Mouse (Mus musculus): ENCODE data around the gene Syn3.
"Not testable (repeated sequence)": the region's sequence is repeated elsewhere in the genome, so short reads cannot be mapped to it uniquely, and the experiment has no call there.

The Syn3 gene

GRCm38 (mm10) chr10:86416806-86417205 is 81.9 kb downstream of the Syn3 start:
- no peak for DNase-seq

DNA sequence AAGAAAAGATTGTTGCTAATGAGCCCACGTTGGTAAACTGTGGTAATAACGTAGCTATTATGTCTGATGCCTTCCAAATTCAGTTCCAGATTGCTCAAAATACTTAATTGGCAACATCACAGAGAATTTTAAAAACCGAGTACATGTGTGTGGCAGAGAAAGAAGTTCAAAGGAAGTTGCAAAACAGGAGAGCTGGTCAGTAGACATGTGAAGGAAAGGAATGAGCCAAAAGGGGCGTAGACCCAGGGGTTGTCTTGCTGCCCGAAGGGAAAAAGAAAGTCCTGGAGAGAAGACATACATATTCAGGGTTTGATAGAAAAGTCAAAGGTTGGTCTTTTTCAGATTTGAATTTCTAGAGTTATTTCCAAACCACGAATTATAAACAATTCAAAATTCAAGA is 87.8 kb downstream of the Syn3 start:
- DNase-seq = no peak

DNA sequence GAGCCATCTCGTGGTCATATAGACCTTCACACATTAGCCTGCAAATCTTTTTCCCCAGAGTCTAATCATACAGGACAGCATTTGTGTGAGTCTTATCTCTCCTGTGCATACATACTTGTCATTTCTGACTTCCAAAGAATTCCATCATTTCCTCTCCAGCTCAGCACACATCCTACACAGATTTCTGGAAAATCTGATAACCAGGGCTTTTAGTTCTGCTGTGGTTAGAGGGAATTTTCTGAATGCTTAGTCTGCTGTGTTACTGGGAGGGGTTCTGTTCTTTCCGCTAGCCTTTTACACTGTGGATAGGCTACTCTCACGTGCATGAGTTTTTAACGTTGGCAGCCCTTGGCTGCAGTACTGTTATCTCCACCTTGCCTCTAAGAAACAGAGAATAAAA is 91.7 kb downstream of the Syn3 start:
- DNase-seq = no peak

GRCm38 (mm10) chr10:86398347-86398720 is 100.4 kb downstream of the Syn3 start:
- DNase-seq = peak; percentile 66

GRCm38 (mm10) chr10:86397577-86398346 is 100.9 kb downstream of the Syn3 start:
- no peak for DNase-seq

GRCm38 (mm10) chr10:86392399-86392798 is 106.3 kb downstream of the Syn3 start:
- no peak for DNase-seq

- no peak for DNase-seq
Observed at GRCm38 (mm10) chr10:86389913-86390312, 108.8 kb downstream of the Syn3 start.

GRCm38 (mm10) chr10:86389357-86389756 is 109.3 kb downstream of the Syn3 start:
- no peak for DNase-seq

- no peak for DNase-seq
Observed at GRCm38 (mm10) chr10:86388803-86389202, 109.9 kb downstream of the Syn3 start.

DNA sequence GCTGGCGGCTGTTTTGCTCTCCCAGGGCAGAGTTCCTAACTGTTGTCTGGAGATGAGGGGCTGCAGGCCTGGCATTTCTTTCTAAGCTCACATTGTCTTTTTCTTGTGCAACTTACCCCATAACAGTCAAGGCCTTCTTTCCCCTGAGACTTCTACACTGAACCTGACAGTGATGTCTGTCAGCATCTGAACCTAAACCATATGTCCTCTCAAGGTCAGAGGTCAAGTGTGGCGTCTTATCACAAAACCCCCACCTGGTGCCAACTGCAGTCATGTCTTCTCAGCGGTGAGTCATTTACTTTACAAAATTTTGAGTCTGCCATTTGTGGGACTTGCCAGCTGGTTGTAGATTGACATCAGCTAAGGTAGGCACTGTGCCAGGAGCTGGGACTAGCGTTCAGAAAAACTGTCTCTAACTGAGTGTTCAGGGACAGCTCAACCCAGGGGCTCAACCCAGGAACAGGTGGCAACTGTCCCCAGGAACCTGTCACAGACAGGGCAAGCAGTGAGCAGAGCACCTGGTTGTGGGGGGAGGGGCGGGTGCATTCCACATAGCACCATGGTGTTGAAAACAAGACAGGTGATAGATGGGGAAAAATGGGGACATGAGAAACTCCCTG is 110.8 kb downstream of the Syn3 start:
- DNase-seq = no peak

- no peak for DNase-seq
Observed at GRCm38 (mm10) chr10:86386232-86386631, 112.5 kb downstream of the Syn3 start.

- DNase-seq = no peak
Observed at GRCm38 (mm10) chr10:86385656-86386055, 113.0 kb downstream of the Syn3 start.

DNA sequence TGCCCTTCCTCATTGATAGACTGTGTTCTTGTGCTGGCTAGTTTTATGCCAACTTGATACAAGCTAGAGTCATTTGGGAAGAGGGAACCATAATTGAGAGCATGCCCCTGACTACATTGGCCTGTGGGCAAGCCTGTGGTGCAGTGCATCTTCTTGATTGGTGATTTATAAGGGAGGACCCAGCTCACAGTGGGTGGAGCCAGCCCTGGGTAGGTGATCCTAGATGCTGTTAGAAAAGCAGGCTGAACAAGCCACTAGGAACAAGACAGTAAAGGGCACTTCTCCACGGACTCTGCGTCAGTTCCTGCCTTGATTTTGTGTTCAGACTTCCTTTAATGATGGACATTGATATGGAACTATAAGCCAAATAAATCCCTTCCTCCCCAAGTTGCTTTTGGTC is 114.0 kb downstream of the Syn3 start:
- DNase-seq = no peak

GRCm38 (mm10) chr10:86381922-86382260 is 116.8 kb downstream of the Syn3 start:
- no peak for DNase-seq

DNA sequence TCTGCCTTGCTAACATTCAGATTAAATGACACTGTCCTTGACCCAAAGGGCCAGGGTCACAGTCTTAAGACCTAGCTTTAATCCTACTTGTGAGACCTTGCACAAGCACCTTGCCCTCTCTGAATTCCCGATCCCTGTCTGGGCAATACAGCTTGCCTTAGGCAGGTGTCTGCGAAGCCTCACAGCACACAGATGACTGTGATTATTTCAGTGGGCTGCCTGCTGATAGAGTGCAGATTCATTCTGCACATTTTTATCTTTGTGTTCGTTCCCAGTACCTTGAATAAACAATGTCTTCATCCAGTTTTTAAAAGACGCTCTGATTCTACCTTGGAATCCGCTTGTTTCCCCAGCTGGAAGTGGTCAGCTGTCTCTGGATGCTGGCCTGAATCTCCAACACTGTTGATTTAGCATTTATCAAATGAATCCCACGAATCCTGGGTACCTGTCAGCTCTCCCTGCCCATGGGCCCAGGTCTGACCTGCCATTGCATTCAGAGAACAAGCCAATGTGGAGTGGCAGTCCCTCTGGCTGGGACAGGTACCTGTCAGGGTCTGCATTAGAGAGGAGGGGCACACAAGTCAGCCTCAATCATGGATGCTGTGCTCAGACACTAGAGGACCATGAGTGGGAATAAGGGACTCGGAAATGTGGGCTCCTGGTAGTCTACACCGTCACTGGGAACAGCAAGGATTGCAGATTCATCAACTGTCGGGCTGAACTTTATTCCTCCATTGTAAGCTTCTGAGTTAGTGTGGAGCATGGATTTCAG is 117.4 kb downstream of the Syn3 start:
- DNase-seq = no peak

GRCm38 (mm10) chr10:86380626-86381025 is 118.1 kb downstream of the Syn3 start:
- DNase-seq = no peak

- DNase-seq = not testable (repeated sequence)
Observed at GRCm38 (mm10) chr10:86378803-86379202, 119.9 kb downstream of the Syn3 start.

DNA sequence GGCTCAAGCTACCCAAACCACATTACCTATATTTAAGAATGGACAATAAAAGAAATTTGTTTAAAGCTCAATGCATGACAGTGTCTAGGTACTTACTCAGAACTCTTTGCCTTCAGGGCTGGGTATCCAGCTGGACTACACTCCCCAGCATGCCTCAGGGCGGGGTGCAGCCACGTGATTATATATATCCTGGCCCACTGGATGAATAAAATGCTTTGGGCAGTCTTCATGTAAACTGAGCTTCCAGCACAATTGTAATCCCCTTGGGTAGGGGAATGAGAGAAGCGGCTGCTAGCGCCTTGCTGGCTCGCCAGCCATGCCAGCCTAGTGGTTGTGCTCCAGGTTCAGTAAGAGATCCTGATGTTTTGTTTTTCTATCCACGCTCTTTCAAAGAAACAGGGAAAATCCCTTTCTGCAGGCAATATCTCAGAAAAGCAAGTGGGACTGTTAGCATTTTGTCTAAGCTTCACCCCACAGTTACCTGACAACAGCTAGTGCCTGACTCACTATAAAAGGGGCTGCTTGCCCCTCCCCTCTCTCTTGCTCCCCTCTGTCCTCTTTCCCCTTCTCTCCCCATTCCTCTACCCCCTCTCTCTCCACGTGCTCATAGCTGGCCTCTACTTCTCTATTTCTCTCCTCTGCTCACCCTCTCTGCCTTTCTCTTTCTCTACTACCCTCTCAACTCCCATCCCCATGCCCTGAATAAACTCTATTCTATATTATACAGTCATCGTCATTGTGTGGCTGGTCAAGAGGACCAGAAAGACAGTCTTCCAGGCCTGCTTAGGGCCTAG is 122.1 kb downstream of the Syn3 start:
- no peak for DNase-seq

DNA sequence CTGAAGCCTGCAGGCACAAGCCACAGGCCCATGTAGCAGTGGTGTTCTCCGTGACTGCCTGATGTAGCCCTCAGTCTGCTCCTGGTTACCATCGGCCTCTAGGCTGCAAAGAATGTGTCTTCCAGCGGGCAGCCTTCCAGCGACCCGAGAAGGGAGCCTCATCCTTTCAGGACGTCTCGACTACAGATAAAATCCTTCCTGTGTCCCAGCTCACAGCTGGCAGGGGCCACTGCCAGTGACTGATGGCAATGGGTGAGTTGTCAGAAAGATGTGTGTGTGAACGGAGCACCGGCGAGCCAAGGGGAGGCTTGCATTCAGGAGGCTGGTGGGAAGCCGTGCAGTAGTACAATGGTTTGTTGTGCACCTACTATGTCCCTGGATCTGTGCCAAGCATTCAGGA is 122.8 kb downstream of the Syn3 start:
- DNase-seq = peak; percentile 54

GRCm38 (mm10) chr10:86374061-86374460 is 124.6 kb downstream of the Syn3 start:
- DNase-seq = no peak

DNA sequence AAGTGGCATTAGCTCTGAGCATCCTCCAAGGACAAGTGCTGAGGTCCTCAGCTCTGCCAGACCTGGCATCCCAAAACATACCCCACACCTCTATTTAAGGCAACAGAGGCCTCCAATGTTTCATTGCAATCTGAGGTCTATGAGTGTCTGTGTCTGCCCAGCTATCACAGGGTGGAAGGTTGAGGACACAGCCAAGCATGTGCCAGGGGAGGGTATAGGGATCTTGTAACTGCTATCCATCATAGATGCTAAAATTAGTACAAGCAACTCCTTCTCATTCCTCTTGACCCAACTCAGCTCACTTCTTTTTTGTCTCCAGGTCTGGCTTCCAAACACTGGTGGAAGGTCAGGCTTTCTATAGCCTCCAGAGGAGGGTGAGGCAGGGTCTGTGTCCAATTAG is 127.1 kb downstream of the Syn3 start:
- no peak for DNase-seq

DNA sequence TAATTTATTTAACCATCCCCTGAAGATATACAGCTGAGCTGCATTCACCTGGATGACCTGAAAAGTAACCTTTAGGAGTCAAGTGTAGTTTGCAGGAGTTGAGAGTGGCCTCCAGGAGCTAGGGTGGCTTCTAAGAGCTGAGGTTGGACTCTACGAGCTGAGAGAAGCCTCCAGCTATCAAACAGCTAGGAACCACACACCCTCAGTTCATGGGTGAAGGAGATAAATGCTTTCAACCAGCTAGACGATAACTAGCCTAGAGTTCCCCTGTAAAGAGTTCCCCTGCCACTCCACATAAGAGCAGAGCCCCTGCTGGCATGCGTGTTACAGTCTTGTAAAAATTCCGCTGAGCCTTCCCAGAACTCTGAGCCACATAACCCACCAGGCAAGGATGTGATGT is 129.3 kb downstream of the Syn3 start:
- DNase-seq = no peak

GRCm38 (mm10) chr10:86368811-86369210 is 129.9 kb downstream of the Syn3 start:
- peak; percentile 75 for DNase-seq

Measured in kidney, adult 11 months (tissue).